Mouse (Mus musculus): ENCODE data around the gene Ebf1. TPM values are rescaled to one million over a fixed set of nuclear protein-coding genes. Genes with fewer than 3 reads are reported as not detected.

Ebf1 gene
- total RNA-seq, 4 experiments from 2014 or later, result 2.8 to 5.3 (median 3.4) TPM

GRCm38 (mm10) chr11:44661875-44662274, 44.8 kb downstream of the Ebf1 start:
- DNase-seq (ENCODE audit: low spot score in 2 of 2), result no peak

- DNase-seq (ENCODE audit: low spot score in 2 of 2), result no peak
These were observed 46.6 kb downstream of the Ebf1 start for GRCm38 (mm10) chr11:44663609-44664141.

DNA sequence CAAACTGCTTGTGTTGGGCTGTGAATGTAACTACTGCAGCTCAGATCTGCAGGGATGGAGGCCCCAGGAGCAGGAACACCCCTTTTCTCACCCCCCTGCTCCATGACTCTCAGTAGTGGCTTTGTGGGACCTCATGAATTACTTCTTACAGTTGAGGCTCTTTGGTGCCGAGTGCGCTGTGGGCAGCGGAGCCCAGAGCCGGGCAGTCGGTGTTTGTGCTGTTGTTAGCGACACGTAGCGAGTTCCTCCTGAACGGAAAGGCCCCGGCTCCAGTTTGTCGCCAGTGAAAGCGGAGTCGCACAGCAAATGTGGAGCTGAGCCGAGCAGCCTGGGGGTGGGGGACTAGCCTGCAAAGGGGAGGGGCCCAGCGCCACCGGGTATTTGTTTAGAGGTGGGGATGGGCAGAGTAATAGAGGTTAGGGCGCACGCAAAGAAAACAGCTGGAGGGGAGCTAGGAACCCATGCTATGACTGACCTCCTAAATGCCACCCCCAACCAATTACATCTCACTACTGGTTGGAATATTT, 48.1 kb downstream of the Ebf1 start:
- no peak for DNase-seq (ENCODE audit: low spot score in 2 of 2)

DNA sequence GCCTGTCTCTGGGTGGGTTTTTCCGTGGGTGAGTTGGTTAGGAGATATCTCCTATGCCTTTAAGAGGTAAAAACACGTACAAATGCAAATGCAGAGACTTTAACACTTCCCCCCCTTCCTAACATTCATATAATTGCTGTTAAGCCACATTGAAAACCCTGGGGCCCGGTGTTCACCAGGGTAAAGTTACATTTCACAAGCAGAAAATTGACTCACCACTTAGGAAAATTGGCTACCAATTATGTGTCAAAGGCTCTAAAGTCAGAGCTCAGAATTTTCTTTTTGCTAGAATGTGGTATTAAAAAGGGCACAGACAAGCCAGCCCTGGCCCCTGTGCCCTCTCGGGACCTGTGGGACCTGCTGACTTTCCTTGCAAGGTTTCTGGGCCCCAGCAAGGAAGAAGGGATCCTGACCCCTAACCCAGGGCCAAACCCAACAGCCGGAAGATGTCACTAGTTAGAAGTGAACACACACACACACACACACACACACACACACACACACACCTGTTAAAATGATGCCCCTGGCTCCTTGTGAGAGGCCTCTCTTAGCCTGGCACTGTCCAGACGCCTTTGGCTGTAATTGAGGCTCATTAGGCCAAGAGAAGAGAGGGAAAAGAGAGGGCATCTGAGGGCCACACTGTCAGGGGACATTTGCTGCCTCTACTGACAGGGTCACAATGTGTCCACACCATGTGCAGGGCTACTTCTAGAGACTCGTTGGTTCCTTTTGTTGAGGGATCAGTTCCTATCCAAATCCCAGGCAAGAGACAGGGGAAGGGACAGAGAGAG, 48.8 kb downstream of the Ebf1 start:
- no peak for DNase-seq (ENCODE audit: low spot score in 2 of 2)

- DNase-seq (ENCODE audit: low spot score in 2 of 2), result no peak
These were observed 49.6 kb downstream of the Ebf1 start for GRCm38 (mm10) chr11:44666741-44667140.

GRCm38 (mm10) chr11:44681306-44681705, 64.2 kb downstream of the Ebf1 start:
- DNase-seq (ENCODE audit: low spot score in 2 of 2), result no peak

- no peak for DNase-seq (ENCODE audit: low spot score in 2 of 2)
These were observed 64.9 kb downstream of the Ebf1 start for GRCm38 (mm10) chr11:44681995-44682394.

DNA sequence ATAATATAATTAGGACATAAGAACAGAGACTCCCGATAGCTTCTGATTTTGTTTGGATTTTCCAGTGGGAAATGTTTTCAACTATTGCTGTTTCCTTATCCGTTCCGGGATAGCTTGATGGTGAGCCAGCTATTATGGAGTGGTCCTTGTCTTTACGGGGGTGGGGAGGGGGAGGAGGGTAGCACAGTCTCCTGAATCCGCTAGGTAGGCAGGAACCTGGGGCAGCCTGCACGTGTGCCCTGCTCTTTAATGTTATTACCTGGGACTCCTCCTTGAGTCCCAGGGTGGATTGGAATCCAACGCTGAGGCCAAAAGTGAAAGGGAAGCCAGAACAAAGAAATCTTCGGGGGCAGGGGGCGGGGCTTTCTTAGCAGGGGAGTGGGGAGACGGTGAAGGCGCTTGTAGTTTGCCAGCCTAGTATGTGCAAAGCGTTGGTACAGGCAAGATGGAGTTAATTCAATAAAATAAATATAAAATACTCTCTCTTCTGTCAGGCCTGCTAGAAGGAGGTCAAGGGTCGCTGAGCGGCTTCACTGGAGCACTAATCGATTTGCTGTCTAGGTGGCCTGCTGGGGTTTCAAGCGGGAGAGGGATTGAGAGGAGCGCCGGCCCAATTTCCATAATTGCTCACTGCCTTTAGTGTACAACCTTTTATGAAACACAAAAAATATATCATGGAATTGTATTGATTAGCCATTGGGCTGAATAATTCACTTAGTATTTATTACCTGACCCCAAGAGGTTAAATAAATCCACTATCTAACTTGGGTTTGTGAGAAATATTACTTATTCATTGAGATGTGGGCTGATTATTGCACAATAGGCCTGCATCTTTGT, 65.8 kb downstream of the Ebf1 start:
- no peak for DNase-seq (ENCODE audit: low spot score in 2 of 2)

- DNase-seq (ENCODE audit: low spot score in 2 of 2), result no peak
These were observed 67.5 kb downstream of the Ebf1 start for GRCm38 (mm10) chr11:44684486-44685076.

- no peak for DNase-seq (ENCODE audit: low spot score in 2 of 2)
These were observed 68.0 kb downstream of the Ebf1 start for GRCm38 (mm10) chr11:44685129-44685528.

GRCm38 (mm10) chr11:44685911-44686361, 68.8 kb downstream of the Ebf1 start:
- DNase-seq (ENCODE audit: low spot score in 2 of 2), result no peak

DNA sequence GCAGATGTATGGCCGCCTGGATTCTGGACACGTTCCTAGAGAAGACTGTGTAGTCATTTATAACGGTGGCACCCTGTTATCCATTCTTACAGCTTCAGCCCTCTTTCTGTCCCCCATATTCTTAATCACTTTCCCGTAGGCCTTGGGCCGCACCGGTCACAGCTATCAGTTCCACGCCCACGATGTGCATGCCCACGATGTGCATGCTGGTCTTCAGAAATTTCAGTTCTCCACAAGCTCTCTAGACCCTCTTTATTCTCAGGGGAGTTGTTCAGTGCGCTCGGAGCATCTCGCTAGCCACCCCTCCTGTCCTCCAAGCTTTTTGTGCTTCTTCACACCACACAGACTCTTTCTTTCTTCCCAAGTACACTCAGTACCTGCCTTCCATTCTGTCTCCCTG, 69.3 kb downstream of the Ebf1 start:
- DNase-seq (ENCODE audit: low spot score in 2 of 2), result no peak

- DNase-seq (ENCODE audit: low spot score in 2 of 2), result no peak
These were observed 71.4 kb downstream of the Ebf1 start for GRCm38 (mm10) chr11:44688542-44688941.

DNA sequence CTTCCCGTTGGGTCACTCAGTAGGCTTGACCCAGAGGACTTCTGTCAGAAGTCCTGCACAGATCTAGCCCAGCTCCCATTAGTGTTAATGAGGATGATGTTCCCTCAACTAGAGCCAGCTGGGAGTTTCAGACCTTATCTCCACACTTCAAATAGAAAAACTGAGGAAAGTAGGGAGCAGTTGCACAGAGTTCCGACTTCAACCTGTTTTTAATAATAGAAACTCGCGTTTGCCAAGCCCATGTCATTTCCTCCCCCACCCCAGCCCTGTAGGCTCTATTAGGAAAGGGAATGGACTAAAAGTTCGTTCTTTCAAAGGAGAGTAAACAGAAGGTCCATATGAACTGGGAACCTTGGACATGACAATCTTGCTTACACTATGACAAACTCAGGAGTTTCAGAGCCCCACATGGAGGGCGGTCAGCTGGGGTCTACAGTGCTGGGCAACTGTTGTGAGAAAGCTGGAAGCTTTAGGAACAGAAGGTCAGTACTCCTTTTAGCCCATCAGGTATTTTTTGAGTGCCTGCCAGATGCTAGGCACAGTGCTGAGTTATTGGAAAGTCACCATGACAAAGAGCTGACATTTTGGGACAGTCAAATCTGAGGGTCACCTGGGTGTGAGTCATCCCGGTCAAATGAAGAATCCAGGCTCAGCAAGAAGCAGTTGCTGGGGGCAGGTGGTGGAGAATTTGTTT, 72.6 kb downstream of the Ebf1 start:
- no peak for DNase-seq (ENCODE audit: low spot score in 2 of 2)

DNA sequence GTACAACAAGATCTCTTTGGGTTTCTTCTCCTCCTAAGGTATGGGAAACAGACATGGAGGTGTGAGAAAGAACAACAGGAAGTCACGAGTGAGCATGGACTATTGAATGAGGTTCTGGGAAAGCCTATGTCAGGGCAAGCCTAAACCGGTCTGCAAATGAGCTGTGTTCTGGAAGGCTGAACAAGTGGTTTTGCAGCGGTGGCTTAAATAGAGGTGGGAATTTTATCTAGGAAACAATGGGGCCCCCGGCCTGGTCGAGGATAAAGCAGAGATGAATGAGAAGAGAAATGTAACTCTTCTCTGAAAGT, 73.1 kb downstream of the Ebf1 start:
- DNase-seq (ENCODE audit: low spot score in 2 of 2), result no peak

- no peak for DNase-seq (ENCODE audit: low spot score in 2 of 2)
These were observed 78.3 kb downstream of the Ebf1 start for GRCm38 (mm10) chr11:44695416-44695815.

GRCm38 (mm10) chr11:44696539-44697201, 79.6 kb downstream of the Ebf1 start:
- DNase-seq (ENCODE audit: low spot score in 2 of 2), result no peak

DNA sequence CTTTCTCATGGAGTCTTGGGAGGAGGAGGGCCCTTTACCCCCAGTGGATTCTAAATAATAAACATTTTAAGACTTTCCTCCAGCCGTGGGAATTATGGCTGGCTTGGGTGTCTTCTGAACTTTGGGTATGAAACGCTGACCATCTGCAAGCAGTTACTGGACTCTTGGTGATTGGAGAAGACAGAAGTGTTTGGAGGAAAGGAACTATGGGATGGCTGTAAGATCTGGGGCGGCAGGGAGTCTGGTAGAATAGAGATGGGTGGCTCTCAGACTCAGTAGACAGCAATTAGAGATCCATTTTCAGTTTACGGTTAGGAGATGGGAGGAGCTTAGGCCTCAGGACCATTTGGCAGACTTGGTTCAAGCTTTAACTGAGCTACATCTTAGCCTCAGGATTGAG, 83.1 kb downstream of the Ebf1 start:
- no peak for DNase-seq (ENCODE audit: low spot score in 2 of 2)

DNA sequence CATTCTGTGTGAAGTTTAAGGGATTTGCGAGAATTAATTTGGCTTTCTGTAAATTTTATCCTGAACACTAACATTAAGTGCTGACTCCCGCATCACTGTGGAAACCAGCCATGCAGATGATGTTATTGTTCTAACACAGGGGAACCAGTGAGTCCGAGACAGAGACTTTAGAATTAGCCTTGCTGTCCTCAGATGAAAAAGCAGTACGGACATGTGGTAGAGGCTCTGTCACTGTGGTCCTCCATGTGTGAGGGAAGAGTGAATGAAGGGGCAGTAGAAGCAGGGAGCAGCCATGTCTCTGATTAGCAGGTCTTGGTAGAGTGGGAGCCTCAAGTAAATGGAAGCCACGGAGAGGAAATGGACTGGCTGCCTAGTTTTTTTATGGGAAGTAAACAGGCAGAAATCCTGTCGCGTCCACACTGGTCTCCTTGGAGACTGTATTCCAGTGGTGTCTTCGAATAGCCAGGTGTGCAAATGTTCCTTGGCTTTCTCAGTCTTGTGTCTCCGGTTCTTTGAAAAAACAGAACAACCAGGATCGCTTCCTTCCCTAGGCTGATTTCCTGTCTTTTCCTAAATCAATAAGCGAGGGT, 84.2 kb downstream of the Ebf1 start:
- DNase-seq (ENCODE audit: low spot score in 2 of 2), result no peak

DNA sequence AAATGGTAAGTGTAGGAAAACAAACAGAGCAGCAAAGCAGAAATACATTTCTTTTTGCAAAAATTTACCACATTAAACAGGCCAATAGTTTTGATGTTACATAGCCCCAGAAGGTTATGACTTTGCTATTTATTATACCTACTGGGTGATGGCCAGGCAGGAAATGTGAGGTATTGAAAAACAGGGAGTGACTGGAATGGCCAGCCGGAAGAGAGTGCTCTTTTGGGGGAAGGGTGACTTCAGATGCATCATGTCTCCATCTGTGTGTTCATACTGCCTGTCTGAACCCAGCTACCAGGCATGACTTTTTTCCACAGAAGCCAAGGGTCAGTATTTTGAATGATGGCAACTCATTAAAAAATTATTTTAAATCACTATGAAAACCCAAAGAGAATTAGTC, 84.7 kb downstream of the Ebf1 start:
- DNase-seq (ENCODE audit: low spot score in 2 of 2), result no peak
